Mouse (Mus musculus): ENCODE measurements around the gene Cideb. TPM values are rescaled to one million over a fixed set of nuclear protein-coding genes. Genes with fewer than 3 reads are reported as not detected.
A peak's percentile ranks its signal among the peaks of the same experiment; 100 is the strongest.

Gene Cideb
- polyA plus RNA-seq, 1 experiment from 2014 or later: 385 TPM

DNA sequence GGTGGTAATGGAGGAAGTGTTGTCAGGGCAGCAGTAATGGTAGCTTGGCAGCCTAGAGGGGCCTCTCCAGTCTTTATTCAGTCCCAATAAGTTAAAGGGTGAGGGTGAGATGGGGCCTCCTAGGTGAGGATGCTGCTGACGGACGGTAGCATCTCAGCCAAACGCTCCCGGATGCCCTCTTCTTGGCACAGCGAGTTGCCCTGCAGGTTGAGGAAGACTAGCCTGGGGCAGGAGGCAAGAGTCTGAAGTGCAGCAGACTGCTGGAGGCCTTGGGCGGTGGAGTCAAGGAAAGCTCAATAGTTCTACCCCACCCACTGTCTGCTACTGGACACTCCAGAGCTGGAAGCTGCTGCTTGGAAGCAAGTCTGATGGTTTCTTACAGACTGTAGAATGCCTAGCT lies 42.0 kb downstream of the Cideb start:
- Histone ChIP-seq H3K27ac (ENCODE audit: low read depth, low read length) (no peak overlapping the region), H3K36me3 (ENCODE audit: control insufficient read depth, insufficient read depth) (peaks cover 38% of the 10 kb centered on the region), H3K4me2 (replicated peaks; ENCODE audit: low read depth) (no peak overlapping the region), H3K4me1 (replicated peaks; ENCODE audit: control insufficient read depth, insufficient read depth, low read length) (no peaks in the 10 kb centered on the region; the same call in 1 of the 2 replicates), H3K4me3 (ENCODE audit: low read depth, low read length) (no peak overlapping the region), H3K9me3 (ENCODE audit: control insufficient read depth) (no peaks in the 10 kb centered on the region), H3K9ac (ENCODE audit: low read depth, low read length) (no peak overlapping the region), H3K27me3 (replicated peaks; ENCODE audit: control insufficient read depth, insufficient read depth, low read length) (no peaks in the 10 kb centered on the region)
- no peak for TF ChIP-seq CTCF (IDR thresholded peaks at IDR 0.05; ENCODE audit: low read depth)
- no peak for ATAC-seq
- WGBS: 92% methylated on average over 6 of the region's 6 CpGs

DNA sequence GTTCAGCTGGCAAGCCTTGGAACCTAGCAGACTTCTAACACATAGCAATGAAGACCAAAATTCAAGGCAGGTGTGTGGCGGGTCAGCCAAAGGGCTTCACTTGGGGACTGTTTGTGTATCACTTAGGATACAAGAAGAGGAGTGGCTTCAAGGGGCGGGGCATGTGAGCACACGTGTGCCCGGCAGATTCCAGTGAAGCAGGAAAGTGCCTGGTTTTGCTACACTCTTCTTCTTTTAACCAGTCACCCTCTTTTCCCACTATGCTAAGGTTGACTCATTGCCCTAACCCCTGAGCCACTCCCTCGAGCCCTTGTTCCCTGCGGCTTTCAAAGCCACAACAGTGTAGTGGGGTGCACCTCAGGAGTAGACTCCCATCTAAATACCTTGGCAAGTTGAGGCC lies 43.4 kb downstream of the Cideb start:
- Histone ChIP-seq H3K4me3 (ENCODE audit: low read depth, low read length) (no peak overlapping the region), H3K9me3 (ENCODE audit: control insufficient read depth) (no peaks in the 10 kb centered on the region), H3K9ac (ENCODE audit: low read depth, low read length) (no peak overlapping the region), H3K27ac (ENCODE audit: low read depth, low read length) (no peak overlapping the region), H3K36me3 (ENCODE audit: control insufficient read depth, insufficient read depth) (peaks cover 32% of the 10 kb centered on the region), H3K4me1 (replicated peaks; ENCODE audit: control insufficient read depth, insufficient read depth, low read length) (no peaks in the 10 kb centered on the region; the same call in 1 of the 2 replicates), H3K4me2 (replicated peaks; ENCODE audit: low read depth) (no peak overlapping the region), H3K27me3 (replicated peaks; ENCODE audit: control insufficient read depth, insufficient read depth, low read length) (no peaks in the 10 kb centered on the region)
- ATAC-seq: no peak
- no peak for TF ChIP-seq CTCF (IDR thresholded peaks at IDR 0.05; ENCODE audit: low read depth)
- 22% methylated on average over 6 of the region's 6 CpGs for WGBS

DNA sequence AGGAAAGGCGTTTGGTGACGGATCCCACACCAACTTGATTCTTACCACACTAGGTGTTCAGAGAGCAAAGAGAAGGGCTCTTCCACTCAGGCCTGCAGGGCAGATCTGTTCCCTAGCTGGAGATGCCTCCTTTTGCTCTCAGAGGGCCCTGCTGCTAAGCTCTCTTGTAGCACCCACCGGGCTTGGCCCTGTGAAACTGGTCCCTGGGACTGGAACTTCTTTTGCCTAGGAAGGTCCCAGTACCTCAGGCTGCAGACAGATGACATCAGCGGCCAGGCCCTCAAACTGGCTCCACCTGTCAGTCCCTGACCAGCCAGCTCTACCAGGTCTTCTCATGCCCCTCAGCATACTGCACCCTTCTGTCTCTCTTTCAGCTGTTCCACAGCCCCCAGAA lies 44.5 kb downstream of the Cideb start, which contains the start of gene Tgm1:
TSS of gene Tgm1 (minus strand) at position 198 of the 394 bp plus-strand sequence.
- Histone ChIP-seq H3K4me2 (replicated peaks; ENCODE audit: low read depth) (peak within 1 kb of the TSS; percentile 70), H3K9me3 (ENCODE audit: control insufficient read depth) (no peaks in the 10 kb centered on the region), H3K36me3 (ENCODE audit: control insufficient read depth, insufficient read depth) (peaks cover 22% of the 10 kb centered on the region), H3K27ac (ENCODE audit: low read depth, low read length) (no peak within 1 kb of the TSS), H3K4me1 (replicated peaks; ENCODE audit: control insufficient read depth, insufficient read depth, low read length) (no peaks in the 10 kb centered on the region; the same call in 1 of the 2 replicates), H3K4me3 (ENCODE audit: low read depth, low read length) (peak within 1 kb of the TSS; percentile 29), H3K27me3 (replicated peaks; ENCODE audit: control insufficient read depth, insufficient read depth, low read length) (no peaks in the 10 kb centered on the region), H3K9ac (ENCODE audit: low read depth, low read length) (peak within 1 kb of the TSS; percentile 2; the same call in 1 of the 2 replicates)
- no peak for TF ChIP-seq CTCF (IDR thresholded peaks at IDR 0.05; ENCODE audit: low read depth)
- 21% methylated on average over 4 of the region's 4 CpGs for WGBS
- no peak for ATAC-seq

DNA sequence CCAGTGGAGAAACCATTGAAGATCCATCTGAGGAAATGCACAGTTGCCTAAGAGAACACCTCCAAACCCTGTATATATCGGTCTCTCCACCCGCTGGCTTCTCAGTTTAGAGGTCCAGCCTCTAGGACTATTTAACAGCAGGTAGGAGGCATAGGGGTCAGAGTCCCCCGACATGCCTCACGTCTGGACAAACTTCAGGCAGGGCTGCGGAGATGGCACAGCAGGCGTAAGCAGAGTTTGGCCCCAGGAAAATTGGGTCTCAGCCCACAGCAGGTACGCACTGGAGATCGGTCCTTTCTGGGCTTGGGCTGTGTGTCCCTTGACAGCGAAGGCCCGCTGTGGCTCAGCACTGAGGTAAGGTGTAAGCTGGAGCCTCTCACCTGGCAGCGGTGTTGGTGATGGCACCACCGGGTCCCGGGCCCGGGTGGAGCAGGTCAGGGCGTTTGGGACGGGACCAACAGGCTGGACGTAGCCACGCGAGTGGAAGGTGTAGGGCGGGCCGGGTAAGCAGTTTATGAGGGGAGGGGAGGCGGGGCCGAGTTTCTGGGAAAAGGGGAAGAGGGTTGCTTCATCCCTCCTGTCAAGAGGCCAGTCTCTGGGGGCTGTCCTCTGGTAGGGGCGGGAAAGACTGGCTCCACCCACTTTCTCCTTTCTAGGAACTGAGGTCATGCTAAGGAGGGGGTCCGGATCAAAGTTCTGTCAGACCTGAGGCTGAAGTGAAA lies 45.1 kb downstream of the Cideb start:
- ATAC-seq: peak; percentile 54; the same call in 1 of the 2 replicates
- TF ChIP-seq CTCF (IDR thresholded peaks at IDR 0.05; ENCODE audit: low read depth): no peak
- H3K9ac ChIP-seq (ENCODE audit: low read depth, low read length): no peak overlapping the region; the same call in 1 of the 2 replicates
- WGBS: 5% methylated on average over 24 of the region's 25 CpGs
- H3K27me3 ChIP-seq (replicated peaks; ENCODE audit: control insufficient read depth, insufficient read depth, low read length): no peaks in the 10 kb centered on the region
- H3K4me3 ChIP-seq (ENCODE audit: low read depth, low read length): peak overlapping the region; percentile 29
- H3K9me3 ChIP-seq (ENCODE audit: control insufficient read depth): no peaks in the 10 kb centered on the region
- H3K4me1 ChIP-seq (replicated peaks; ENCODE audit: control insufficient read depth, insufficient read depth, low read length): no peaks in the 10 kb centered on the region; the same call in 1 of the 2 replicates
- H3K36me3 ChIP-seq (ENCODE audit: control insufficient read depth, insufficient read depth): peaks cover 16% of the 10 kb centered on the region
- peak overlapping the region; percentile 70 for H3K4me2 ChIP-seq (replicated peaks; ENCODE audit: low read depth)
- no peak overlapping the region for H3K27ac ChIP-seq (ENCODE audit: low read depth, low read length)

DNA sequence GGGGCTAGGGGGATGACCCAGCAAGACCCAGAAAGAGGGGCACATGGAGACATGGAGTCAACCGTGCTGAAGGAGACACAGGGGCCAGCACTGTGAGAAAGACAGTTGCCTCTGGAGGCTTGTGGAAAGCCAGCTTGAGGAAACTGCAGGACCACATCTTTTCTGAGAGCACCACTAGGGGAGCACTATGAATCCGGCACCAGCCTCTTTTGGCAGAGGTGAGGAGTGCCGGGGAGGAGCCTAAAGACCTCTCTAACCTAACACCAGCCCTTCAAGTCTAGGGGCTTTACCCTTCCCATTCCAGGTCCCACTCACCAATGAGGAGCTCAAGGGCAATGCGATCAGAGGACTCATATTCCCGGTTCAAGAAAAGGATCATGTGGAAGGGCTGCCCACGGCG lies 46.5 kb downstream of the Cideb start:
- 89% methylated on average over 7 of the region's 7 CpGs for WGBS
- Histone ChIP-seq H3K27me3 (replicated peaks; ENCODE audit: control insufficient read depth, insufficient read depth, low read length) (no peaks in the 10 kb centered on the region), H3K4me1 (replicated peaks; ENCODE audit: control insufficient read depth, insufficient read depth, low read length) (no peaks in the 10 kb centered on the region; the same call in 1 of the 2 replicates), H3K4me3 (ENCODE audit: low read depth, low read length) (no peak overlapping the region), H3K9me3 (ENCODE audit: control insufficient read depth) (no peaks in the 10 kb centered on the region), H3K9ac (ENCODE audit: low read depth, low read length) (no peak overlapping the region), H3K4me2 (replicated peaks; ENCODE audit: low read depth) (no peak overlapping the region), H3K36me3 (ENCODE audit: control insufficient read depth, insufficient read depth) (peaks cover 6% of the 10 kb centered on the region; the same call in 1 of the 2 replicates), H3K27ac (ENCODE audit: low read depth, low read length) (no peak overlapping the region)
- no peak for ATAC-seq
- 0 out of 2 replicates have a peak, but pooled peaks have one; percentile 23 for TF ChIP-seq CTCF (IDR thresholded peaks at IDR 0.05; ENCODE audit: low read depth)

DNA sequence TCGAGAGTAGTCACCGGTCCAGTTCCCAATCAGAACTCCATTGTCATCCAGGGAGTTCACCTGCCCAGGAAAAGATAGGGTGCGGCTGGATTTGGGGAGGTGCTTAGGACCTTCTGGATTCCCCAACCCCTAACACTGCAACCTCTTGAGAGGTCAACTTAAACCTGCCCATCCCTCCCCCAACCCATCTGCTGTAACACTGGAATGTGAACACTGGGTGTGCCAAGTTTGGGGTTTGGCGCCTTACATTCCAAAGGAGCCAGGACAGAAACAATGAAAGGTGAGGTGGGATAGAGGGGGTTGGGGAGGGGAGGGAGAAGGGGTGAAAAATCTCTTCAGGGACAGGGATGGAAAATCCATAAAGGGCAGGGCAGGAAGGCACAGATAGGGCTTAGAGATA lies 48.7 kb downstream of the Cideb start:
- ATAC-seq: no peak
- H3K9ac ChIP-seq (ENCODE audit: low read depth, low read length): no peak overlapping the region
- no peak for TF ChIP-seq CTCF (IDR thresholded peaks at IDR 0.05; ENCODE audit: low read depth)
- no peaks in the 10 kb centered on the region for H3K36me3 ChIP-seq (ENCODE audit: control insufficient read depth, insufficient read depth)
- 93% methylated on average over 4 of the region's 4 CpGs for WGBS
- H3K27me3 ChIP-seq (replicated peaks; ENCODE audit: control insufficient read depth, insufficient read depth, low read length): no peaks in the 10 kb centered on the region
- H3K4me2 ChIP-seq (replicated peaks; ENCODE audit: low read depth): no peak overlapping the region
- H3K9me3 ChIP-seq (ENCODE audit: control insufficient read depth): no peaks in the 10 kb centered on the region
- no peaks in the 10 kb centered on the region; the same call in 1 of the 2 replicates for H3K4me1 ChIP-seq (replicated peaks; ENCODE audit: control insufficient read depth, insufficient read depth, low read length)
- H3K4me3 ChIP-seq (ENCODE audit: low read depth, low read length): no peak overlapping the region
- H3K27ac ChIP-seq (ENCODE audit: low read depth, low read length): no peak overlapping the region
